ENCODE assay signal across 17 mouse cellular contexts in the genomic region with DNA sequence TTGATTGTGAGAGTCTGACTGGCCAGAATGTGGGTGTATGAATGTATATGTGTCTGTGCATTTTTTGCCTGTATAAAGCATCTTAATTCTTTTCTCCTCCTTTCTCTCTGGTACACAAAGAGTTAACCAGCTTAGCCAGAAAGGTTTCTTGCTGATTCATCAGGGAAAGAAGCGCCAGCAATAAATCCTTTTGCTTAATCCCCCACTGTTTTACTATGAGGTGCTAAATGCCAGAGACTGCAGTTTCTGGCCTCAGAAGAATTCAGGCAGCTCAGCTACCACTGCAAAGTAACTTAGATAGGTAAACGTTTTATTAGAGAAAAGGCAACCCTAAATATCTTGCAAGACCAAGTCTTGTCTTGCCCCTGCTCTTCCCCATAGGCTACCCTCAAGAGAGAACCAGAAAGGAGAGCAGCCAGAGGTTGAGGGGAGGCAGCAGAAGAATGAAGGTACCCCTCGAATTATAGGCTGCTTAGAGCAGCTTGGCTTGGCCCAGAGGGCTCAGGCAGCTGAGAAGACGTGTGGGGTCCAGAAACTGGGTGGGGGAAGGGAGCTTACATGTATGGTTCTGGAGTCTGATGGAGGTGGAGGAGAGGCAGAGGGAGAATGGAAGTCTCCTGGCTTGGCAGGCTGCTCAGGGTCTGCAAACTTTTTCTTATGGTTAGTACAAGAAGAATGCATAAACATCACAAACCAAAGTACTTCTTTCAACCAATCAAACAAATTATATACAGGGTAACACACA.
DNase-seq lines count a peak whose midpoint lies in the region; ATAC-seq and TF ChIP-seq lines count a peak whose summit lies in the region.
"Had no signal": no experiment of that assay in that cellular context is flagged by ENCODE, and none has a peak within 500 bp of the region (broad histone marks: within the 10 kb centered on the region; RNA-seq: fewer than 3 reads in every experiment).

No protein-coding gene starts in this region.

- TF ChIP-seq CTCF in hindbrain, postnatal 0 days (IDR thresholded peaks at IDR 0.05; ENCODE audit: low read depth), result no peak
- no peak for TF ChIP-seq CTCF in Patski (IDR thresholded peaks at IDR 0.05)

- CTCF ChIA-PET in Patski (lab: Charles Lee), result no interaction called here

- no peaks in the 10 kb centered on the region for H3K4me1 ChIP-seq in hindbrain, postnatal 0 days (ENCODE audit: insufficient read depth, low read length)
- no peaks in the 10 kb centered on the region for H3K4me1 ChIP-seq in hindbrain, embryonic 12.5 days
- no peaks in the 10 kb centered on the region for H3K4me1 ChIP-seq in liver, embryonic 11.5 days (replicated peaks; ENCODE audit: control insufficient read depth, insufficient read depth, low read length)
- H3K4me1 ChIP-seq: heart, embryonic 13.5 days; liver, embryonic 12.5 days had no signal

- no peaks in the 10 kb centered on the region for H3K9me3 ChIP-seq in hindbrain, postnatal 0 days (ENCODE audit: low read length)
- no peaks in the 10 kb centered on the region for H3K9me3 ChIP-seq in hindbrain, embryonic 12.5 days (replicated peaks)
- H3K9me3 ChIP-seq in liver, embryonic 11.5 days (ENCODE audit: control insufficient read depth, low read length), result no peaks in the 10 kb centered on the region
- H3K9me3 ChIP-seq: heart, embryonic 13.5 days; liver, embryonic 12.5 days had no signal

- in situ Hi-C loops in Patski (cut with MboI; ENCODE audit: low pct_unique_long_range_greater_than_20kb), result no loop called here

- 14% methylated on average over 4 of the region's 4 CpGs for WGBS in hindbrain, postnatal 0 days
- WGBS in hindbrain, embryonic 12.5 days, result 17% methylated on average over 4 of the region's 4 CpGs
- 9% methylated on average over 4 of the region's 4 CpGs for WGBS in liver, embryonic 11.5 days

- no peak overlapping the region for H3K4me2 ChIP-seq in hindbrain, postnatal 0 days (ENCODE audit: low read depth, low read length)
- no peak overlapping the region for H3K4me2 ChIP-seq in hindbrain, embryonic 12.5 days (replicated peaks)
- no peak overlapping the region for H3K4me2 ChIP-seq in liver, embryonic 11.5 days
- H3K4me2 ChIP-seq: heart, embryonic 13.5 days; liver, embryonic 12.5 days had no signal

- H3K9ac ChIP-seq in hindbrain, postnatal 0 days (replicated peaks; ENCODE audit: low read length), result no peak overlapping the region
- no peak overlapping the region for H3K9ac ChIP-seq in hindbrain, embryonic 12.5 days
- no peak overlapping the region for H3K9ac ChIP-seq in liver, embryonic 11.5 days (ENCODE audit: low read depth, low read length)
- H3K9ac ChIP-seq: heart, embryonic 13.5 days; liver, embryonic 12.5 days had no signal

- no peaks in the 10 kb centered on the region for H3K36me3 ChIP-seq in hindbrain, postnatal 0 days (ENCODE audit: insufficient read depth, low read length)
- H3K36me3 ChIP-seq in hindbrain, embryonic 12.5 days, result no peaks in the 10 kb centered on the region
- no peaks in the 10 kb centered on the region for H3K36me3 ChIP-seq in liver, embryonic 11.5 days (ENCODE audit: control insufficient read depth, insufficient read depth, low read length)
- H3K36me3 ChIP-seq: heart, embryonic 13.5 days; liver, embryonic 12.5 days had no signal

- no peak overlapping the region for H3K4me3 ChIP-seq in hindbrain, postnatal 0 days (ENCODE audit: low read length)
- H3K4me3 ChIP-seq in hindbrain, embryonic 12.5 days, result no peak overlapping the region
- H3K4me3 ChIP-seq in liver, embryonic 11.5 days (ENCODE audit: low read depth, low read length), result no peak overlapping the region
- H3K4me3 ChIP-seq: heart, embryonic 13.5 days; liver, embryonic 12.5 days had no signal

- no peak for ATAC-seq in hindbrain, postnatal 0 days
- no peak for ATAC-seq in hindbrain, embryonic 12.5 days (ENCODE audit: low FRiP score)
- ATAC-seq in Patski, result no peak
- no peak for ATAC-seq in liver, embryonic 11.5 days (replicated peaks; ENCODE audit: low FRiP score)
- ATAC-seq: liver, embryonic 12.5 days; lung, postnatal 0 days had no signal

- DNase-seq in hindbrain, postnatal 0 days (ENCODE audit: low spot score), result peak; percentile 2
- peak; percentile 24 for DNase-seq in Patski (ENCODE audit: low read depth, low spot score)
- DNase-seq in embryo, embryonic 11.5 days (ENCODE audit: low read depth, low spot score), result peak; percentile 5
- peak; percentile 23 for DNase-seq in mesoderm, embryonic 11.5 days (ENCODE audit: low read depth, low spot score)
- no peak for DNase-seq in liver, embryonic 11.5 days (ENCODE audit: low spot score)
- no peak for DNase-seq in cerebellum, adult 18-20 months
- DNase-seq: B cell, adult 2 months; cerebellum, adult 8-10 months; kidney, adult 11 months; kidney, postnatal 10 days; right cerebral cortex, adult 18-20 months; spleen, adult 18-20 months; thymus, postnatal 25 days had no signal

- no peak overlapping the region for H3K27ac ChIP-seq in hindbrain, postnatal 0 days
- H3K27ac ChIP-seq in hindbrain, embryonic 12.5 days, result no peak overlapping the region
- no peak overlapping the region for H3K27ac ChIP-seq in liver, embryonic 11.5 days (ENCODE audit: low read depth, low read length)
- H3K27ac ChIP-seq: heart, embryonic 13.5 days; liver, embryonic 12.5 days had no signal

- H3K27me3 ChIP-seq in hindbrain, postnatal 0 days (ENCODE audit: insufficient read depth, low read length), result no peaks in the 10 kb centered on the region
- no peaks in the 10 kb centered on the region for H3K27me3 ChIP-seq in hindbrain, embryonic 12.5 days
- peaks cover 25% of the 10 kb centered on the region for H3K27me3 ChIP-seq in Patski
- no peaks in the 10 kb centered on the region for H3K27me3 ChIP-seq in liver, embryonic 11.5 days (replicated peaks; ENCODE audit: control insufficient read depth, insufficient read depth, low read length)
- H3K27me3 ChIP-seq: heart, embryonic 13.5 days; liver, embryonic 12.5 days had no signal

- POLR2A ChIA-PET in Patski (lab: Charles Lee), result no interaction called here

Comparison
In these comparisons a context has a peak if more than half of its experiments do, and no peak if none do; other contexts are left out.
1. DNase-seq: peak in hindbrain, postnatal 0 days (single experiment), Patski (single experiment), embryo, embryonic 11.5 days (single experiment) and mesoderm, embryonic 11.5 days (single experiment); none in liver, embryonic 11.5 days (single experiment) and cerebellum, adult 18-20 months (0 of 2).